Mouse (Mus musculus): Measurements from ENCODE around the gene Hspb3. TPM values are rescaled to one million over a fixed set of nuclear protein-coding genes. Genes with fewer than 3 reads are reported as not detected.

The Hspb3 gene
- polyA plus RNA-seq, 1 experiment: 0.11 TPM

- DNase-seq (ENCODE audit: low read depth): peak; percentile 57
- TF ChIP-seq CTCF (IDR thresholded peaks at IDR 0.05; ENCODE audit: borderline replicate concordance, extremely low read depth, insufficient read depth, insufficient read length): no peak
These were observed 47.9 kb downstream of the Hspb3 start for GRCm38 (mm10) chr13:113615546-113615941.

GRCm38 (mm10) chr13:113614635-113615545, 48.6 kb downstream of the Hspb3 start:
- peak; percentile 91 for DNase-seq (ENCODE audit: low read depth)
- TF ChIP-seq CTCF (IDR thresholded peaks at IDR 0.05; ENCODE audit: borderline replicate concordance, extremely low read depth, insufficient read depth, insufficient read length) (no peak), POLR2A (IDR thresholded peaks at IDR 0.05; ENCODE audit: borderline replicate concordance, extremely low read depth, insufficient read depth, insufficient read length, poor library complexity, severe bottlenecking) (no peak)

GRCm38 (mm10) chr13:113613882-113614281, 49.6 kb downstream of the Hspb3 start:
- TF ChIP-seq POLR2A (IDR thresholded peaks at IDR 0.05; ENCODE audit: borderline replicate concordance, extremely low read depth, insufficient read depth, insufficient read length, poor library complexity, severe bottlenecking) (no peak), CTCF (IDR thresholded peaks at IDR 0.05; ENCODE audit: borderline replicate concordance, extremely low read depth, insufficient read depth, insufficient read length) (no peak)
- DNase-seq (ENCODE audit: low read depth): no peak

GRCm38 (mm10) chr13:113613341-113613740, 50.1 kb downstream of the Hspb3 start:
- DNase-seq (ENCODE audit: low read depth): no peak
- TF ChIP-seq CTCF (IDR thresholded peaks at IDR 0.05; ENCODE audit: borderline replicate concordance, extremely low read depth, insufficient read depth, insufficient read length) (no peak), POLR2A (IDR thresholded peaks at IDR 0.05; ENCODE audit: borderline replicate concordance, extremely low read depth, insufficient read depth, insufficient read length, poor library complexity, severe bottlenecking) (no peak)

Other genes starting within 250 kb of the Hspb3 start
- 9.5 and 14.2 TPM in 2 replicates for gene Snx18, start 45.1 kb downstream of the Hspb3 start, polyA plus RNA-seq (2012; rRNA removed)
- gene Arl15, start 130.8 kb upstream of the Hspb3 start, polyA plus RNA-seq (2012; rRNA removed): 12.4 and 23.8 TPM in 2 replicates